Mouse (Mus musculus) regulatory T cell (primary cell): ENCODE data around the gene Ap2a1.

Experiments
- in situ Hi-C: fragments of 300-600 bp; cut with MboI, MseI; formaldehyde crosslinking; loops from one replicate; pipeline ENCODE4 v1.15.1; 2025; ENCODE audit warnings: high pct_unique_total_duplicates

The Ap2a1 gene

GRCm38 (mm10) chr7:44867010-44867702 is 62.1 kb downstream of the Ap2a1 start:
- in situ Hi-C loops: no loop called here

GRCm38 (mm10) chr7:44866276-44867009 is 62.9 kb downstream of the Ap2a1 start:
- in situ Hi-C loops: no loop called here

GRCm38 (mm10) chr7:44864595-44865542 is 64.4 kb downstream of the Ap2a1 start:
- in situ Hi-C loops: no loop called here

- in situ Hi-C loops: no loop called here
Measured at GRCm38 (mm10) chr7:44863982-44864494, 65.3 kb downstream of the Ap2a1 start.

GRCm38 (mm10) chr7:44863210-44863609 is 66.1 kb downstream of the Ap2a1 start:
- in situ Hi-C loops: no loop called here

GRCm38 (mm10) chr7:44862434-44862833 is 66.9 kb downstream of the Ap2a1 start:
- in situ Hi-C loops: no loop called here

GRCm38 (mm10) chr7:44861429-44861816 is 67.9 kb downstream of the Ap2a1 start:
- in situ Hi-C loops: no loop called here

- in situ Hi-C loops: no loop called here
Measured at GRCm38 (mm10) chr7:44860576-44861428, 68.5 kb downstream of the Ap2a1 start.

GRCm38 (mm10) chr7:44859896-44860295 is 69.4 kb downstream of the Ap2a1 start:
- in situ Hi-C loops: loop anchor here (10.0 kb wide), 1 partner anchor 265 kb away; the partner anchor contains the start of genes Rpl13a and Rps11

- in situ Hi-C loops: loop anchor here (10.0 kb wide), 1 partner anchor 267 kb away; the partner anchor contains the start of genes Rpl13a and Rps11
Measured at GRCm38 (mm10) chr7:44857905-44858304, 71.4 kb downstream of the Ap2a1 start.

- in situ Hi-C loops: loop anchor here (10.0 kb wide), 1 partner anchor 268 kb away; the partner anchor contains the start of genes Rpl13a and Rps11
Measured at GRCm38 (mm10) chr7:44857042-44857552, 72.2 kb downstream of the Ap2a1 start, which contains the start of gene Pnkp. Pnkp (plus strand) TSS chr7:44857139.

- in situ Hi-C loops: loop anchor here (10.0 kb wide), 1 partner anchor 268 kb away; the partner anchor contains the start of genes Rpl13a and Rps11
Measured at GRCm38 (mm10) chr7:44856265-44856916, 72.9 kb downstream of the Ap2a1 start.

- in situ Hi-C loops: loop anchor here (10.0 kb wide), 1 partner anchor 270 kb away; the partner anchor contains the start of genes Rpl13a and Rps11
Measured at GRCm38 (mm10) chr7:44855036-44855435, 74.3 kb downstream of the Ap2a1 start.

- in situ Hi-C loops: loop anchor here (10.0 kb wide), 1 partner anchor 270 kb away; the partner anchor contains the start of genes Rpl13a and Rps11
Measured at GRCm38 (mm10) chr7:44854356-44855031, 74.8 kb downstream of the Ap2a1 start.

GRCm38 (mm10) chr7:44853596-44854355 is 75.5 kb downstream of the Ap2a1 start:
- in situ Hi-C loops: loop anchor here (10.0 kb wide), 1 partner anchor 271 kb away; the partner anchor contains the start of genes Rpl13a and Rps11

GRCm38 (mm10) chr7:44853065-44853464 is 76.2 kb downstream of the Ap2a1 start:
- in situ Hi-C loops: loop anchor here (10.0 kb wide), 1 partner anchor 272 kb away; the partner anchor contains the start of genes Rpl13a and Rps11

- in situ Hi-C loops: loop anchor here (10.0 kb wide), 1 partner anchor 272 kb away; the partner anchor contains the start of genes Rpl13a and Rps11
Measured at GRCm38 (mm10) chr7:44852259-44853027, 76.9 kb downstream of the Ap2a1 start.
